Mouse (Mus musculus): ENCODE data around the gene Ptprb. TPM values are rescaled to one million over a fixed set of nuclear protein-coding genes. Genes with fewer than 3 reads are reported as not detected.

Gene Ptprb
- polyA plus RNA-seq, 2 experiments from 2014 or later: 0.12 TPM; not detected in 1

DNA sequence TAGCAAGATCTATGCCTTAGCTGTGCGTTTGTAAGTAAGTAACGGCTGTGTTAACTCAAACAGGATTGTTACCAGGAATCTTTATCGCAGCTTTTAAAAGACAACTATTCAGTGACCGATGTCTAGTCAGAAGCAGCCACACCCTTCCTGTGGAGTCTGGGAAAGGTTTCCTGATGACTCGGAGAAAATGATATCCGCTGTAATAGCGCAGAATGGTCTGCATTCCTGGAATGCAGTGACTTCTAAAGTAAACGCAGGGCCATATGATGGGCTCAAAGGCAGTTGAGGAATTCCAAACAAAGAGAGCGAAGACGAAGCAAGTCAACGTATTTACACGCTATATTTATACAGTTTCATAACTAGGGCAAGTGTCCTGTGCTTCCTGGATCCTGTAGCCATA lies 22.5 kb downstream of the Ptprb start:
- ATAC-seq: no peak

DNA sequence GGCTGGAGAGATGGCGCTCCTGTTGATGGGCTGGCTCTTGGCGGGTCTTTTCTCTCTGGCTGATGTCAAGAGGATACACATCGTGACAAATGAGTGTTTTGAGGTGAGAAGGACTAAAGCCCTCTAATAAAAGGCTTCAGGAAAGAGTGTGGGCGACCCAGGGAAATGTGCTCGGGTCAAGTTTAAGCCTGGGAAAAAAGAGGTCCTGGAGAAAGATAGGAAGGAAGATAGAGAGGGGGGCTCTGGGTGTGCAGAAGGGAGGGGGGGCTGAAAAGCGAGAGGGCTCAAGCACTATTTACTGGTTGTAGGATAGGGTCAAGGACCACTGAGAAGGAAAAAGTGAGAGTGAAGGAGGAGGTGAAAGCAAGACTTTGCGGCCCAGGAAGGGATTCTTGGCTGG lies 25.5 kb downstream of the Ptprb start:
- no peak for ATAC-seq

DNA sequence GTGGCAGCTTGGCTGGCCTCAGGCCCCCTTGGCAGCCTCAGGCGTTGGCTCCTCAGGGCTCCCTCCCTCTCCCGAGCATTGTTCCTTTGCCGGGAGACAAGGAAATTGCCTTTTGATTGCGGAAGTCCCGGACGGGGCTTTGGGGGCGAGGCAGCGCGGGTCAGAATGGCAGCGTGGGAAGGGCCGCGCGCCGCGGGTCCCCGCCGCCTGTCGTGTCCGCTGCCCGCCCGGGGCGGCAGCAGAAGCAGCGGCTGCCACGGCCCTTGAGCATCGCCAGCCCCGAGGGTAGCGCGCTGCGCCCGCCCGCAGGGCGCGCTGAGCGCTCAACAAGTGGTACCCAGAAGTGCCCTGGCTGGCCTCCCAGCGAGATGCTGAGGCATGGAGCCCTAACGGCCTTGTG lies 25.9 kb downstream of the Ptprb start:
- ATAC-seq: no peak

DNA sequence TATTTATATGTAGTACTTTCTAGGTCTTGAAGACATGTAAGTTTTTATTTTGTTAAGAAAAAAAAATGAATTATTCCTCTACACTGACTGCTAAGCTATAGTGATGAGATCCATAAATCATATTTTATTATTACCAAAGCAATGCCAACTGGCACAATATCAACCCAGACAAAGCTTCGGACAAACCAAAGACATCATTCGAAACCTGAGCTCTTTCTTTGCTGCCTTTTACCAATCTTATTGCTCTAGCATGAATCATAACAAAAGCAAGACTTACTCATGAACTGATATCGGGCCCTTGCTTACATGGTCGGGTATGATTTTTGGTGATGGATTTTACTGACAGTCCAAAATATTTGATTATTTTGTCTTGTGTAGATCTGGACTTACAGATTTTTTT lies 29.0 kb downstream of the Ptprb start:
- no peak for ATAC-seq

DNA sequence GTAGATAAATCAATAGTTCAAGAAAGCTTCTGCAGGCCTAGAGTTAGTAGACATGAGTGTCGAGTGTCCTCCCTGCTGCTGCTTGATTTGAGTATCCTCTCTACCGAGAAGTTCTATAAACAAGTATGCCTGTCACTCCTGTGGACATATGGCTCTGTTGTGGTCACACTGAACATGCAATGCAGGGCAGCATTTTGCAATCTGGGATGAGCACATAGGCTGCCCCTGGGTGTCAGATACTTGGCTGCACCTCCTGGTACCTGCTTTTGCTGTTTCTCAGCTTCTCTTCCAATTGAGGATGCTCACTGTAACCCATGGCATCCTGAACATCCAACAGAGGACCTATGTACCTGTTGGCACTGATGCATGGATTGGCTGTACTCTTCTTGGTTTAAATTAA lies 34.1 kb downstream of the Ptprb start:
- ATAC-seq: no peak

DNA sequence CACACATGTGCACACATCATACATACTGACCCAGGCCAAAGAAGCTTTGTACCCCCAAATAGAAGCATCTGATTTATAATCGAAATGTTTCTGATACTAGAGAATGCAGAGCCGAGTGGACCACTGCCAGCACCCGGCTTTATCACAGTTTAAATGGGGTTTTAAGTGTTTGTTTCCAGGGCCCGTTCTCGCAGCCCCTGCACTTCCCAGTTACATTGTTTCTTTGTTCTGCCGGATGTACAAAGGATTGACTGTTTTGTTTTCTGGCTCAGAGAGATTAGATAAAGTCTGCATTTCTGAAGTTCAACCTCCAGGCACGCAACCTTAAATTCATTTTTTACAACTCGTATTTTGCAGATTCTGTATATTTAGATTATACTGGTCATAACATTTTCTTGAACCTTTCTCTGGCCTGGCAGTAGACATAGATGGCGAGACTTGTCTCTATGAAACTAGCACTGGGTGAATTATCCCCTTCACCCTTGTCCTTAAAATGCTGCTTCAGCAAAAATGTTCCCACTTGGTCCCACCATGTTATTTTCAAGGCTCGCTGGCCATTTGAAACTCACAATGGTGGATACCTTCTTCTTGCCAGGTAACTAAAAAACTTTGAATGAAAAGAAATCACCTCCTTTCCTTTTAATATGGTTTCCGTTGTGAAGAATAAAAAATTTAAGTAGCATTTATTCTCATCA lies 35.3 kb downstream of the Ptprb start:
- ATAC-seq: no peak

GRCm38 (mm10) chr10:116319246-116319645 lies 43.9 kb downstream of the Ptprb start:
- ATAC-seq: peak; percentile 36

DNA sequence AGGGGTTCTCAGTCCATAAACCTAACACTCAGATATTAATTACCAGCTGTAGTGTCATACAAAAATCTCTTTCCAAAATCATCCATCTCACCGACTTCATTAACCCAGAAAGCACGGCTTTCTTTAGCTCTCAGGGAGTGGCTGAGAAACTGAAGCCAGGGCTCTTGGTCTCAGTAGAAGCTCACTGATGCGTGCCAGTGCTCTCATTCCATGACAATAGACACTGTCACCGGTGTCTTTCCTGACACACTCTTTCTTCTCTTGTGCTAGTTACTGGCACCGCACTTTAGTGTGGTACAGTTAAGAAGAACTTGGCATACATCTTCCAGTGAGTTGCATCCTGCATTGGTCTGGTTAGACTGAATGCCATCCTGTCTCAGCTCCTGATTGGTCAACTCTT lies 53.8 kb downstream of the Ptprb start:
- no peak for ATAC-seq

- ATAC-seq: peak; percentile 63
These were observed 55.1 kb downstream of the Ptprb start for GRCm38 (mm10) chr10:116330458-116330857.

- ATAC-seq: no peak
These were observed 55.7 kb downstream of the Ptprb start for GRCm38 (mm10) chr10:116330961-116331510.

GRCm38 (mm10) chr10:116333666-116334065 lies 58.3 kb downstream of the Ptprb start:
- ATAC-seq: no peak

DNA sequence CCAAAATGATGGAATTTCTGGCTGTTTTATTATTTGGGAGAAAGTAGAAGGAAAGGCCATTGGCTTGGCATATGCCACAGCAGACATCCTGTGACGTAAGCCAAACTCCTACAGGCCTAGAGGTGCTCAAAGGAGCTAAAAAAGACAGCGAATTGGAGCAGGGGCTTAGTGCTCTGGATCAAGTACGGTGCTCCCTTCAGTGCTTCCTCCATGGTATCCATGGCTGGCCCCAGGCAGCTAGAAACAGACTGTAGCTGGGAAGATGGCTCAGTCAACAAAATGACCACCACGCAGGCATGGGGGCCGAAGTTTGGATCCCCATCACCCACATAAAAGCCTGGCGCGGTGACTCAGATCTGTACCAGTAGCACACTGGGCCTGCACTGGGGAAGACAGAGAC lies 58.8 kb downstream of the Ptprb start:
- ATAC-seq: no peak

DNA sequence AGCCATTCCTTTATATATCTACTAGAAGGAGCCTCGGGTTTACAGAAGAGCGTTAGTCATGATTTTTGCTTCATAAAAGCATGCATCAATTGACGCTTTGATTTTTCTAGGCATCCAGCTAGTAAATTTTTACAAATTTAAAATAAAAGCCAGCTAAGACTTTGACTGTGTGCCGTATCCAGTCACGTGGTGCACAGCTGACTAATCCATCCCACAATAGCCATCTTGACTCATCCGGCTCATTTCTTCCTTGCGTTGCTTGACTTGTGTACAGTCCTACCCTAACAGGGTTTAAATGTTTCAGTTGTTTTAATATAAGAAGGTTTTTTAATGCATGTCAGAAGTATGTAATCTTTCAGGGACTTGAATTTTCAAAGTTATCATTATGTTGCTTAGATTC lies 60.0 kb downstream of the Ptprb start:
- no peak for ATAC-seq

- ATAC-seq: no peak
These were observed 65.9 kb downstream of the Ptprb start for GRCm38 (mm10) chr10:116341194-116341593.

- ATAC-seq: no peak
These were observed 71.4 kb downstream of the Ptprb start for GRCm38 (mm10) chr10:116346618-116347184.

GRCm38 (mm10) chr10:116349004-116349403 lies 73.7 kb downstream of the Ptprb start:
- no peak for ATAC-seq

DNA sequence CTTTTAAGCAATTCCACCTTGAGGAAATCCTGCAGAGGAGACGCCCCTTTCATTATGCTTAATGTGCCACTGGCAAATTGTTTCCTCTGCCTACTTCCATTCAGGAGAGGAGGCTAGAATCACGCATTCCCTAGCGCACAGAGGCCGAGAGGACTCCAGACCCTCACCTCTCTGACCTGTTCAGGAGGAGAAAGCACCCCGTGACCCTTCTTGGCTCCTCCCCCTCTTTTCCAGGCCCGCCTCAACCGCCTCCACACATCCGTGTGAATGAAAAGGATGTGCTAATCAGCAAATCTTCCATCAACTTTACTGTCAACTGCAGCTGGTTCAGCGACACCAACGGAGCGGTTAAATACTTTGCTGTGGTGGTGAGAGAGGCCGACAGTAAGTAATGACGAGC lies 75.2 kb downstream of the Ptprb start:
- ATAC-seq: no peak

DNA sequence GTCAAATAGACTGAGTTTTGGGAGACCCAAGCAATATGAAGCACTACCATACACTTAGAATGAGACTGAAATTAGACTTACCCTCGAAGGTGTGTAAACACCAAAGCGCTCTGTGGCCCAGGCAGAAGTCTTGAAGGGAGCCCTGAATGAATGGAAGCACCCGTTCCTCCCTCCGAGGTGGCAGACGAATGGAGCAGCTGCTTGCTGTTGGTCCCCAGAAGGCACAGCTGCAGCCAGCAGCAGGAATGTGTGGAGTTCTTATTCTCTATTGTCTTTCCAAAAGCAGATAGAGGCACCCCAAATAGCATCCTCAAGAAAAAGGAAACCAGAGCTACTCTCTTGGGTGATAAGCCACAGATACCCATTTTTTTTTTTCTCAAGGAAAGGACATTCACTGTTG lies 79.0 kb downstream of the Ptprb start:
- no peak for ATAC-seq

DNA sequence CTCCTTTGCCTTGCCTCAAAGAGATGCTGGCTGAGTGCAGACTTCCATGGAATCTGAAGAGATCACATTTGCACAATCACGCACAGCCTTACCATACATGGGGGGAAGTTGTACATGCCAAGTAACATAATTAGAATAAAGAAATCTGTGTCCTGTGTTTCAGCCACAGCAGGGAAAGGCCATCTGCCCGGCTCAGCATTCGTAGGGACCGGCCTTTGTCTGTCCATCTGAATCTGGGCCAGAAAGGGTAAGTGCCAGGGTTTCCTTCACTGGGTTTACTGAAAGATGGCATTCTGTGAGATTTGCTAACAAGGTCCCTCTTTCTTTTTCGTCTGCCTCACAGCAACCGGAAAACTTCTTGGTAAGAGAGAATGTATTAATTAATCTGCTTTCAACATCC lies 86.9 kb downstream of the Ptprb start:
- ATAC-seq: no peak

DNA sequence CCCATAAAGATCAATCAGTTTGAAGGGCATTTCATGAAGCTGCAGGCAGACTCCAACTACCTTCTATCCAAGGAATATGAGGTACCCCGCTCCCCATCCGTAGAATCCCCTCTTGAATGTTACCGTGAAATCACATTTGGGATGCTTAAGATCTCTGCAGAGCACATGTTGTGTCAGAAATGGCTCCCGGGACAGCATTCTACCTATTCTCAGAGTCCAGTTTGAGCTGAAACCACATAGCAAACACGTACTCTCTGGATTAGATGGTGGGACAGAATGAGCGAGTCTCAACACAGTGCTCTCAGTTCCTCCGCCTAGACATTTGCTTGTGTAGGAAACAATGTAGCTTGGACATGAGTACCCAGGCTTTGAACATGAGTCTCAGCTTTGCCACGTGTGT lies 87.3 kb downstream of the Ptprb start:
- ATAC-seq: no peak

GRCm38 (mm10) chr10:116364759-116365158 lies 89.4 kb downstream of the Ptprb start:
- ATAC-seq: no peak

DNA sequence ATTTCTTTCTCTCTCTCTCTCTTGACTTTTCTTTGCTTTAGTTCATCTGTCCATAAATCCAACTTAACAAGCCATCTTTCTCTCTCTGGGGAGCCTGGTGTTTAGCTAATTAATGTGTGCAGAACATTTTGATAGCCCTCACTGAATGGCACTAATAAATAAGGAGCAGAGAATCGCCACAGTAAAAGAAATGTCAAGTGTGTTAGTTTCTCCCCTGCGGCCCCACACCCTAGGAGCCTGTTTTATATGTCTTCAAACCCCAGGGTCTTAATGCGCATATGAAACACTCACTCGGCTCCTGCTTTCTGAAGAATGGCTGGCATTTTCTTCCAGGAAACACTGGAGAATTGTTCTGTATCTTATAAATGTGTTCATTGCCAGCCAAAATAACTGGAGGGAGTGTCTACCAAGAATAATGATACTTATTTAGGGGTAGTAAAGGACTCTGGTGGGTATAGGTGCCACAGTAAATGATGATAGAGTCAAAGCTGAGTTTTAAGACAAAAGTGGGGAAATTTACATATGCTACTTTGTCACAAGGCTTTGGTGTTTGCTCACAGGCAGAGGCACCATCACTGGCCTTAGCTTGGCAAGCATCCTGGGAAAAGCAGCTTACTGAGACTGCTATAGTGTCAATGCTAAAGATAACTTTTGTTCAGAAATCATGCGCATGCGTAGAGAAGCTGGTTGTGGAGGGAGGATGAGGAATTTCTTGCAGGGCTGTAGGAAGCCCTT lies 95.8 kb downstream of the Ptprb start:
- no peak for ATAC-seq

GRCm38 (mm10) chr10:116374111-116374510 lies 98.8 kb downstream of the Ptprb start:
- no peak for ATAC-seq

GRCm38 (mm10) chr10:116376853-116377252 lies 101.5 kb downstream of the Ptprb start:
- no peak for ATAC-seq
